Comparison of ENCODE assay signal across 8 mouse cellular contexts in the genomic region with DNA sequence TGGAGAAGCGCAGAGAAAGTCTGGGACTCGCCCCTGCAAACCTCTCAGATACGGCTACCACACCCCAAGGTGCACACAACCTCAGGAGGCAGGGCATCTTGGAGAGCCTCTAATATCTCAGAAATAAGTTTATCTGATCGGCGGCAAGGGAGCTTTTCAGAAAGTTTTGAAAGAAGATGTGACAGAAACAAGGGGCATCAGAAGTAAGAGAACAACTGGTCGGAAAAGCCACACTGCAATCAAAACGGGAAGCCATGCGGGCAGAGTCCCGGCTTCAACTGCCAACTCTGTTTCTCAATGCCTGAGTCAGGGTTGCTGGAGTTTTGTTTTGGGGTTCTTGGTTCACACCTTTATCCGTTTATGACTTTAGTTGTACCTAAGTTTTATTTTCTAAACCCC. TPM values are rescaled to one million over a fixed set of nuclear protein-coding genes. Genes with fewer than 3 reads are reported as not detected.
A peak's percentile ranks its signal among the peaks of the same experiment; 100 is the strongest.
DNase-seq lines count a peak whose midpoint lies in the region; ATAC-seq and TF ChIP-seq lines count a peak whose summit lies in the region.

No protein-coding gene starts in this region.

- H3K4me1 ChIP-seq in heart, embryonic 12.5 days (replicated peaks): peaks cover 63% of the 10 kb centered on the region
- H3K4me1 ChIP-seq in bone marrow, adult 2 months (ENCODE audit: control insufficient read depth, insufficient read depth, low read length): peaks cover 6% of the 10 kb centered on the region
- H3K4me1 ChIP-seq in hindbrain, embryonic 13.5 days (replicated peaks): peaks cover 24% of the 10 kb centered on the region
- H3K4me1 ChIP-seq in midbrain, embryonic 10.5 days: peaks cover 30% of the 10 kb centered on the region

- WGBS in heart, embryonic 12.5 days: 4% methylated on average over 10 of the region's 10 CpGs
- 1% methylated on average over 10 of the region's 10 CpGs for WGBS in bone marrow, adult 2 months
- 26% methylated on average over 10 of the region's 10 CpGs for WGBS in hindbrain, embryonic 13.5 days
- 21% methylated on average over 10 of the region's 10 CpGs for WGBS in midbrain, embryonic 10.5 days

- peak overlapping the region; percentile 97 for H3K27ac ChIP-seq in heart, embryonic 12.5 days (ENCODE audit: poor library complexity, severe bottlenecking)
- peak overlapping the region; percentile 99 for H3K27ac ChIP-seq in bone marrow, adult 2 months (ENCODE audit: control insufficient read depth, insufficient read depth, low read depth, low read length, poor library complexity)
- 0 out of 2 replicates have a peak overlapping the region, but pooled peaks have one; percentile 15 for H3K27ac ChIP-seq in hindbrain, embryonic 13.5 days
- H3K27ac ChIP-seq in midbrain, embryonic 10.5 days (replicated peaks): no peak overlapping the region

- no peaks in the 10 kb centered on the region for H3K27me3 ChIP-seq in heart, embryonic 12.5 days (replicated peaks)
- peaks cover 68% of the 10 kb centered on the region for H3K27me3 ChIP-seq in hindbrain, embryonic 13.5 days
- H3K27me3 ChIP-seq in midbrain, embryonic 10.5 days (ENCODE audit: low read depth, poor library complexity, severe bottlenecking): peaks cover 70% of the 10 kb centered on the region

- no peak for TF ChIP-seq CTCF in bone marrow, adult 2 months (IDR thresholded peaks at IDR 0.05; ENCODE audit: control insufficient read depth, insufficient read depth, low read length)

- ATAC-seq in heart, embryonic 12.5 days (ENCODE audit: insufficient number of reproducible peaks, low FRiP score): no peak
- no peak for ATAC-seq in hindbrain, embryonic 13.5 days (ENCODE audit: low FRiP score)

- H3K9ac ChIP-seq in heart, embryonic 12.5 days: peak overlapping the region; percentile 97
- peak overlapping the region; percentile 76; the same call in 1 of the 2 replicates for H3K9ac ChIP-seq in hindbrain, embryonic 13.5 days

- no peak for DNase-seq in heart, postnatal 14 days
- DNase-seq in midbrain, embryonic 10.5 days (ENCODE audit: low spot score): no peak
- DNase-seq in adrenal gland, adult 2 months: no peak
- DNase-seq in gastrocnemius, postnatal 25 days: no peak
- no peak for DNase-seq in right cerebral cortex, postnatal 25 days

- peak overlapping the region; percentile 90 for H3K4me2 ChIP-seq in heart, embryonic 12.5 days
- H3K4me2 ChIP-seq in hindbrain, embryonic 13.5 days: peak overlapping the region; percentile 98

- H3K9me3 ChIP-seq in heart, embryonic 12.5 days (replicated peaks): no peaks in the 10 kb centered on the region
- no peaks in the 10 kb centered on the region for H3K9me3 ChIP-seq in hindbrain, embryonic 13.5 days
- H3K9me3 ChIP-seq in midbrain, embryonic 10.5 days (replicated peaks): no peaks in the 10 kb centered on the region

- intact Hi-C loops in heart, postnatal 14 days (cut with DNase I): loop anchor here (2.0 kb wide), 3 partner anchors 14 to 48 kb away; no protein-coding TSS in a partner anchor

- H3K4me3 ChIP-seq in heart, embryonic 12.5 days: peak overlapping the region; percentile 90
- H3K4me3 ChIP-seq in bone marrow, adult 2 months (replicated peaks; ENCODE audit: control insufficient read depth, low read depth, low read length): peak overlapping the region; percentile 98
- peak overlapping the region; percentile 61 for H3K4me3 ChIP-seq in hindbrain, embryonic 13.5 days
- H3K4me3 ChIP-seq in midbrain, embryonic 10.5 days: peak overlapping the region; percentile 81

- H3K36me3 ChIP-seq in heart, embryonic 12.5 days: 0 out of 2 replicates have a peak, but pooled peaks cover 4% of the 10 kb centered on the region
- no peaks in the 10 kb centered on the region for H3K36me3 ChIP-seq in hindbrain, embryonic 13.5 days
- no peaks in the 10 kb centered on the region for H3K36me3 ChIP-seq in midbrain, embryonic 10.5 days

- TF ChIP-seq POLR2A in bone marrow, adult 2 months (IDR thresholded peaks at IDR 0.05; ENCODE audit: borderline replicate concordance, control insufficient read depth, low read depth, low read length): no peak

RNA-seq across cellular contexts. Expression of gene Rcsd1, which starts 2.3 kb away (rescaled TPM):
- 113 and 122 TPM in 2 replicates for polyA plus RNA-seq in heart, embryonic 12.5 days (2016; fragmentation: Nextera tagmentation; extraction: Ambion mirVana)
- total RNA-seq in heart, postnatal 14 days (2021): 100 to 1,000 TPM; 103 to 109 TPM
- 51.6 and 119 TPM in 2 replicates for polyA plus RNA-seq in bone marrow, adult 2 months (2011; ENCODE audit: insufficient read depth, insufficient read length, low replicate concordance, missing spikeins)
- polyA plus RNA-seq in hindbrain, embryonic 13.5 days (2015; fragmentation: Nextera tagmentation; extraction: Ambion mirVana): 12.4 and 13.5 TPM in 2 replicates
- polyA plus RNA-seq in midbrain, embryonic 10.5 days (2016; fragmentation: Nextera tagmentation; extraction: Ambion mirVana): 8.6 and 8.7 TPM in 2 replicates
- total RNA-seq in adrenal gland, adult 2 months (2021): 10 to 100 TPM; 13.5 to 16.0 TPM
- polyA plus RNA-seq in adrenal gland, adult 2 months (2012; rRNA removed): 4.4 and 4.9 TPM in 2 replicates
- total RNA-seq in gastrocnemius, postnatal 25 days (2021): 10 to 100 TPM; 80.0 to 85.8 TPM

RNA-seq across cellular contexts. Expression of gene Creg1, which starts 56.3 kb away (rescaled TPM):
- 94.9 and 109 TPM in 2 replicates for polyA plus RNA-seq in heart, embryonic 12.5 days (2016; fragmentation: Nextera tagmentation; extraction: Ambion mirVana)
- 10 to 100 TPM; 43.5 to 52.3 TPM for total RNA-seq in heart, postnatal 14 days (2021)
- 288 and 312 TPM in 2 replicates for polyA plus RNA-seq in bone marrow, adult 2 months (2011; ENCODE audit: insufficient read depth, insufficient read length, low replicate concordance, missing spikeins)
- 24.1 and 31.6 TPM in 2 replicates for polyA plus RNA-seq in hindbrain, embryonic 13.5 days (2015; fragmentation: Nextera tagmentation; extraction: Ambion mirVana)
- polyA plus RNA-seq in midbrain, embryonic 10.5 days (2016; fragmentation: Nextera tagmentation; extraction: Ambion mirVana): 31.7 and 36.1 TPM in 2 replicates
- total RNA-seq in adrenal gland, adult 2 months (2021): 100 to 1,000 TPM in 1 of 2 experiments, 10 to 100 TPM in 1; 66.0 to 104 TPM
- polyA plus RNA-seq in adrenal gland, adult 2 months (2012; rRNA removed): 76.1 and 88.4 TPM in 2 replicates
- total RNA-seq in gastrocnemius, postnatal 25 days (2021): 10 to 100 TPM; 49.6 to 62.8 TPM
